8 mouse cellular contexts compared by ENCODE assay signal in genomic region chr11:44453423-44453822, GRCm38 (mm10). TPM values are rescaled to one million over a fixed set of nuclear protein-coding genes. Genes with fewer than 3 reads are reported as not detected.
DNase-seq lines count a peak whose midpoint lies in the region; ATAC-seq and TF ChIP-seq lines count a peak whose summit lies in the region.

No protein-coding gene starts in this region.

- ATAC-seq in kidney, embryonic 14.5 days (ENCODE audit: low FRiP score, low TSS enrichment), result peak; percentile 69; the same call in 1 of the 2 replicates
- ATAC-seq in liver, embryonic 14.5 days (ENCODE audit: insufficient read depth), result 0 out of 2 replicates have a peak, but pooled peaks have one; percentile 39
- peak; percentile 41; the same call in 1 of the 2 replicates for ATAC-seq in neural tube, embryonic 11.5 days (ENCODE audit: insufficient read depth, low FRiP score, low TSS enrichment)

- TF ChIP-seq EP300 in liver, embryonic 14.5 days (IDR thresholded peaks at IDR 0.05; ENCODE audit: low read depth), result no peak

- H3K36me3 ChIP-seq in kidney, embryonic 14.5 days (ENCODE audit: control insufficient read depth, insufficient read depth, low read length), result peaks cover 27% of the 10 kb centered on the region
- H3K36me3 ChIP-seq in liver, embryonic 14.5 days (replicated peaks; ENCODE audit: control insufficient read depth, insufficient read depth, low read depth), result peaks cover 11% of the 10 kb centered on the region
- H3K36me3 ChIP-seq in neural tube, embryonic 11.5 days (ENCODE audit: control insufficient read depth, insufficient read depth, low read length), result no peaks in the 10 kb centered on the region

- H3K27ac ChIP-seq in kidney, embryonic 14.5 days (ENCODE audit: low read depth, low read length), result no peak overlapping the region
- no peak overlapping the region; the same call in 1 of the 2 replicates for H3K27ac ChIP-seq in liver, embryonic 14.5 days
- H3K27ac ChIP-seq in neural tube, embryonic 11.5 days (ENCODE audit: low read depth, low read length), result no peak overlapping the region

- TF ChIP-seq CTCF in liver, embryonic 14.5 days (IDR thresholded peaks at IDR 0.05; ENCODE audit: low read depth), result peak; percentile 85

- H3K4me1 ChIP-seq in kidney, embryonic 14.5 days (ENCODE audit: control insufficient read depth, insufficient read depth, low read length), result no peaks in the 10 kb centered on the region
- H3K4me1 ChIP-seq in liver, embryonic 14.5 days (replicated peaks; ENCODE audit: control insufficient read depth in 2 of 2, insufficient read depth in 2 of 2, low read length in 1 of 2), result peaks cover 0 to 7% of the 10 kb centered on the region in 2 experiments; a peak in 1 of 4 replicates
- no peaks in the 10 kb centered on the region for H3K4me1 ChIP-seq in neural tube, embryonic 11.5 days (ENCODE audit: control insufficient read depth, insufficient read depth, low read length)

- H3K27me3 ChIP-seq in kidney, embryonic 14.5 days (ENCODE audit: control insufficient read depth, insufficient read depth, low read length), result no peaks in the 10 kb centered on the region
- H3K27me3 ChIP-seq in liver, embryonic 14.5 days (ENCODE audit: control insufficient read depth, insufficient read depth, low read length), result no peaks in the 10 kb centered on the region
- H3K27me3 ChIP-seq in neural tube, embryonic 11.5 days (ENCODE audit: control insufficient read depth, insufficient read depth, low read length), result no peaks in the 10 kb centered on the region

- no peak overlapping the region for H3K4me2 ChIP-seq in kidney, embryonic 14.5 days (replicated peaks; ENCODE audit: low read depth, low read length)
- H3K4me2 ChIP-seq in liver, embryonic 14.5 days (ENCODE audit: low read depth), result no peak overlapping the region
- H3K4me2 ChIP-seq in neural tube, embryonic 11.5 days (ENCODE audit: low read depth), result no peak overlapping the region

- peak; percentile 63 for DNase-seq in testis, postnatal 10 days (ENCODE audit: low spot score)
- no peak for DNase-seq in testis, postnatal 14 days (ENCODE audit: low spot score)
- peak; percentile 70 for DNase-seq in brain, adult 2 months (ENCODE audit: low read depth, low spot score)
- DNase-seq in frontal cortex, adult 2 months (ENCODE audit: extremely low spot score in 1 of 2, low spot score in 1 of 2), result peak; percentile 14 to 83
- DNase-seq in liver, embryonic 14.5 days (ENCODE audit: low read depth in 3 of 3, low spot score in 3 of 3), result peak in 2 of 3 experiments; percentile 31 to 46
- peak; percentile 38 for DNase-seq in neural tube, embryonic 11.5 days (ENCODE audit: low spot score)
- DNase-seq in thymus, postnatal 10 days (ENCODE audit: low spot score in 2 of 2), result peak; percentile 40 to 76

- H3K9me3 ChIP-seq in kidney, embryonic 14.5 days (ENCODE audit: control insufficient read depth, low read length), result no peaks in the 10 kb centered on the region
- no peaks in the 10 kb centered on the region for H3K9me3 ChIP-seq in liver, embryonic 14.5 days (ENCODE audit: control insufficient read depth, low read length)
- H3K9me3 ChIP-seq in neural tube, embryonic 11.5 days (ENCODE audit: control insufficient read depth, low read length), result no peaks in the 10 kb centered on the region

- 63% methylated on average over 2 of the region's 2 CpGs for WGBS in kidney, embryonic 14.5 days
- WGBS in liver, embryonic 14.5 days (ENCODE audit: insufficient replicate concordance), result 66% methylated on average over 2 of the region's 2 CpGs
- 62% methylated on average over 2 of the region's 2 CpGs for WGBS in neural tube, embryonic 11.5 days

- H3K9ac ChIP-seq in kidney, embryonic 14.5 days (ENCODE audit: low read depth, low read length), result no peak overlapping the region
- no peak overlapping the region for H3K9ac ChIP-seq in liver, embryonic 14.5 days (replicated peaks)
- H3K9ac ChIP-seq in neural tube, embryonic 11.5 days (ENCODE audit: low read length), result no peak overlapping the region

- no peak overlapping the region for H3K4me3 ChIP-seq in kidney, embryonic 14.5 days (ENCODE audit: low read length)
- H3K4me3 ChIP-seq in liver, embryonic 14.5 days (ENCODE audit: insufficient read depth in 1 of 2, low read depth in 2 of 2, low read length in 2 of 2), result no peak overlapping the region
- H3K4me3 ChIP-seq in neural tube, embryonic 11.5 days (ENCODE audit: low read depth, low read length), result no peak overlapping the region

RNA-seq across cellular contexts. Expression of gene Ublcp1, which starts 16.9 kb away (rescaled TPM):
- 59.6 and 63.5 TPM in 2 replicates for polyA plus RNA-seq in frontal cortex, adult 2 months (2012; rRNA removed)
- polyA plus RNA-seq in kidney, embryonic 14.5 days (2014; fragmentation: Nextera tagmentation; extraction: Ambion mirVana), result 75.4 and 78.4 TPM in 2 replicates
- polyA plus RNA-seq in liver, embryonic 14.5 days (2012; rRNA removed), result 17.2 and 30.4 TPM in 2 replicates
- 46.6 and 49.1 TPM in 2 replicates for polyA plus RNA-seq in liver, embryonic 14.5 days (2014; fragmentation: Nextera tagmentation; extraction: Ambion mirVana)
- 73.8 and 75.3 TPM in 2 replicates for polyA plus RNA-seq in neural tube, embryonic 11.5 days (2014; fragmentation: Nextera tagmentation; extraction: Ambion mirVana)

RNA-seq across cellular contexts. Expression of gene Il12b, which starts 53.6 kb away (rescaled TPM):
- polyA plus RNA-seq in frontal cortex, adult 2 months (2012; rRNA removed), result not detected in 2 replicates
- 0.10 TPM in 1 of 2 replicates, not detected in the other for polyA plus RNA-seq in kidney, embryonic 14.5 days (2014; fragmentation: Nextera tagmentation; extraction: Ambion mirVana)
- polyA plus RNA-seq in liver, embryonic 14.5 days (2012; rRNA removed), result 0.01 TPM in 1 of 2 replicates, not detected in the other
- polyA plus RNA-seq in liver, embryonic 14.5 days (2014; fragmentation: Nextera tagmentation; extraction: Ambion mirVana), result not detected in 2 replicates
- polyA plus RNA-seq in neural tube, embryonic 11.5 days (2014; fragmentation: Nextera tagmentation; extraction: Ambion mirVana), result not detected in 2 replicates
